Mouse (Mus musculus) brain, adult 2 months (tissue): ENCODE measurements at regions not wholly inside any gene's neighbourhood (a gene's known extent, or its start where the extent isn't known, plus 50 kb on each side); places are given as distances from the start of the nearest gene placed in this dataset.

Experiments
- DNase-seq: peaks from one replicate; pipeline ENCODE4 v3.0.0; 2011; ENCODE audit warnings: low read depth, low spot score

DNA sequence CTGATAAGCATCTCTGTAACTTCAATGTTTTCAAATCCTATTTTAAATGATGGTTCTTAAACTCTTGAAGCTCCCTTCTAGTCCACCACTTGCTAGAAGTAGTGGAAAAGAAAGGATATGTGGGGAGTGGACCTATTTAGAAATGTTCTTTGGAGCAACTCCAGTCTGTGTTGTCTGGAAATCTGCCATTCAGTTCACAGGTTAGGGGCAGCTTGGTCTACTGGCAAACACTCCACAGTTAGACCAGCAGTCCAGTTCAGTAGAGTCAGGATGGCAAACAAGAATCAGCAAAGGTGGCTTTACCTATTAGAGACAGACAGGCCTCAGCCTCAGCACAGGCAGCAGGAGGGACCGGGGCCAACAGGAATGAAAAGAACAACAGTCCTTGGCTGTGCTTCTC is 67.3 kb upstream of the Dpyd start:
- no peak for DNase-seq

DNA sequence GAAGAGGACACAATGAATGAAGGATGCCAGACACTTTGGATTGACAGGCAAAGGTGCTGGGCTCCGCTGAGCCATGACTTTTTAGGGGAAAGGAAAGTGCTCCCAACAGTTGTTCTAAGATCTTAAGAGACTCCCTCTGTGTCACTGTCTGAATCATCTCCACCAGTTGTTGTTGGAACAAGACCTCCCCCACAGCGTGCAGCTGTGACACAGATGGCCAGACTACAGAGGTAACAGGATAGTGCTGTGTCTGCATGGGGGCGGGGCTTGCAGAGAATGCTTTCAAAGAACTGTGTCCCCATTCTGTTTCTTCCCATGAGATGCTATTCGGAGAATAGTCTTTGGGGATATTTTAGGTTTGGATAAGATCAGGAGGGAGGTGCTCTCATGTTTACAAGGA is 61.7 kb upstream of the Dpyd start:
- DNase-seq: peak; percentile 91

- DNase-seq: peak; percentile 47
These were observed 54.2 kb upstream of the Dpyd start for GRCm38 (mm10) chr3:118507582-118508237.

GRCm38 (mm10) chr3:118510837-118511236 is 51.1 kb upstream of the Dpyd start:
- no peak for DNase-seq

DNA sequence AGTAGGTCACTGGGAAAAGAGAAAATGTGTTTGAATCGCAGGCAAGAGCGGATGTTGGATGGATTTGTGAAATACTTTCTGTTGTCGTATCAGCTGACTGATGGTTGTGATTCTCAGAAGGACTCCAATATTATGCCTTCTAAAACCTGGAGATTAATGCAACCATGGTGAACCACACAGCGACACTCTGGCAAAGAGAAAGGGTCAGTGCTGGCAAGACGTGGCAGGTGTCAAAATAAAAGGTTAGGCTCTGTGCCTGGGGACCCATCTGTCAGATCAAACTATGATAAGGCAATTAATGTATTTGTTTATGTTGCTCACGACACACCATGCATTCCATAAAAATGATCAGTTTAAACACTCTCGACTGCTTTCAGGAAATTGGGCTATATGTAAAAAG is 50.0 kb upstream of the Dpyd start:
- DNase-seq: no peak
